Mouse (Mus musculus) forebrain, postnatal 0 days (tissue): ENCODE data around the gene Aldh3b2. TPM values are rescaled to one million over a fixed set of nuclear protein-coding genes. Genes with fewer than 3 reads are reported as not detected.

Experiments
- ATAC-seq: fragments of 200-750 bp; cut with Nextera tagmentation; 2 replicates; pipeline ENCODE4 v1.8.0; 2017; ENCODE audit warnings: mild to moderate bottlenecking, moderate library complexity
- DNase-seq: peaks from one replicate; pipeline ENCODE4 v3.0.0-alpha.2; 2015
- H3K27ac ChIP-seq: fragments of 300-500 bp; sonication (generic); 2 replicates; pipeline ENCODE4 v1.5.1; 2014; ENCODE audit warnings: low read depth, mild to moderate bottlenecking, antibody characterized with exemption, low read length, moderate library complexity, mixed read lengths
- H3K27me3 ChIP-seq: fragments of 300-500 bp; sonication (generic); 2 replicates; pipeline ENCODE4 v1.6.1; 2014; ENCODE audit warnings: mild to moderate bottlenecking, low read length, mixed read lengths; ENCODE audit not compliant: insufficient read depth
- H3K36me3 ChIP-seq: fragments of 300-500 bp; sonication (generic); 2 replicates; pipeline ENCODE4 v1.6.1; 2014; ENCODE audit warnings: mild to moderate bottlenecking, moderate library complexity; ENCODE audit not compliant: insufficient read depth
- H3K4me1 ChIP-seq: fragments of 300-500 bp; sonication (generic); 2 replicates; pipeline ENCODE4 v1.6.1; 2014; ENCODE audit warnings: antibody characterized with exemption; ENCODE audit not compliant: insufficient read depth
- H3K4me2 ChIP-seq: fragments of 300-500 bp; sonication (generic); 2 replicates; pipeline ENCODE4 v1.6.1; 2014; ENCODE audit warnings: low read depth, mild to moderate bottlenecking, moderate library complexity
- H3K4me3 ChIP-seq: fragments of 300-500 bp; sonication (generic); 2 replicates; pipeline ENCODE4 v1.5.1; 2014; ENCODE audit warnings: low read depth, low read length, mixed read lengths
- H3K9ac ChIP-seq: fragments of 300-500 bp; sonication (generic); 2 replicates; pipeline ENCODE4 v1.6.1; 2014; ENCODE audit warnings: mild to moderate bottlenecking
- H3K9me3 ChIP-seq: fragments of 300-500 bp; sonication (generic); 2 replicates; pipeline ENCODE4 v1.6.1; 2016; ENCODE audit warnings: low read length
- CTCF ChIP-seq: sonication (generic); IDR thresholded peaks from 2 replicates; pipeline ENCODE4 v1.5.1; 2016; ENCODE audit warnings: antibody characterized with exemption, control low read depth, low read depth
- WGBS: fragments of 180-500 bp; shearing (Covaris S2); extraction: QIAGEN DNeasy Blood & Tissue Kit; methylation state at CpG from one replicate; pipeline ENCODE4 v1.1.7; 2014; 5-methylcytosine and 5-hydroxymethylcytosine counted together
- polyA plus RNA-seq: library from polyadenylated mRNA; unstranded; fragments of >200 nt; fragmentation: Nextera tagmentation; extraction: Ambion mirVana; gene quantifications from 2 replicates; pipeline ENCODE4 v1.2.1, GENCODE M21; 2015
- total RNA-seq: library from RNA; depleted of rRNA; stranded (reverse); fragments of >200 nt; gene quantifications from 2 replicates; pipeline ENCODE4 v1.2.3, GENCODE M21; 2014

Aldh3b2 gene
- total and polyA plus RNA-seq, 2 experiments from 2014 or later: 1.9 to 2.7 TPM

DNA sequence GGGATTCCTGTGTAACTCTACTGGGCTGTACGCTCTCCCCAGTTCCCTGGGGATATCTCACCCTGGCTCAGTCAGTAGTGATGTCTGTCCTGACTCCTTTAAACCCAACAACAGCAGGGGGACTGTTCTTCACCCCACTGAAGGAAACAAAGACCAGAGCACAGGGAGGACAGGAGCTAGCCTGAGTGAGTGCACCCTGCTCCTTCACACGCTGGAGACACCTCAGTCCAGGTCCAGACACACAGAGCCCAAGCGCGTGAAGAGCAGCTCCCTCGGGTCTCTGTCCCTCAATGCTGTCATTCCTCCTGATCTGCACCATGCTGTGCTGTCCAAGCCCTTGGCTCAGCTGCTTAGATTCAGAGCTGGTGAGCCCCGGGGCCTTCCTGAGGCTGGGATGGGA is 45.4 kb upstream of the Aldh3b2 start:
- 63% methylated on average over 6 of the region's 6 CpGs for WGBS
- H3K4me3 ChIP-seq: no peak overlapping the region
- TF ChIP-seq CTCF: no peak
- ATAC-seq (no peak), DNase-seq (no peak)
- no peaks in the 10 kb centered on the region for H3K9me3 ChIP-seq
- peaks cover 10% of the 10 kb centered on the region; the same call in 1 of the 2 replicates for H3K4me1 ChIP-seq
- H3K27me3 ChIP-seq: no peaks in the 10 kb centered on the region
- no peak overlapping the region for H3K9ac ChIP-seq
- no peak overlapping the region for H3K27ac ChIP-seq
- H3K4me2 ChIP-seq: no peak overlapping the region
- no peaks in the 10 kb centered on the region for H3K36me3 ChIP-seq

DNA sequence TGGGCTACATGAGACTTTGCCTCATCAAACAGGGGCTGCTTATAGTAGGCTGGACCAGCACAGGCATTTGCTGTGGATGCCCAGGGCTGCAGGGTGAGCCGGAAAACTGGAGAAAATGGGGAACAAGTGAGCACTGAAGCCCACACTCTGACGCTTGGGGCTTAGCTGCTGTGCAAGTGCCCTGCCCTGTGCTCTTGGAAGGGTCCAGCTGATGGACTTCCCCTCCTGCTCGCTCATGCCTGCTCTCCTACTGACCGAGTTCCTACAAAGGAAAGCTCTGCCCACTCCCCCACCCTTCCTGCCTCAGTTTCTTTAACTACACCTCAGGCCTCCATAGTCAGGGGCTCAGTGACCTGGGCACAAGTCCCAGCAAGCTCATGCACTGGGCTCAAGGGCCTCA is 44.1 kb upstream of the Aldh3b2 start:
- Histone ChIP-seq H3K4me2 (no peak overlapping the region), H3K9me3 (no peaks in the 10 kb centered on the region), H3K4me3 (no peak overlapping the region), H3K27me3 (no peaks in the 10 kb centered on the region), H3K27ac (no peak overlapping the region), H3K36me3 (no peaks in the 10 kb centered on the region), H3K4me1 (peaks cover 10% of the 10 kb centered on the region; the same call in 1 of the 2 replicates), H3K9ac (no peak overlapping the region)
- DNase-seq: no peak
- no peak for TF ChIP-seq CTCF
- 92% methylated on average over 4 of the region's 4 CpGs for WGBS
- no peak for ATAC-seq

DNA sequence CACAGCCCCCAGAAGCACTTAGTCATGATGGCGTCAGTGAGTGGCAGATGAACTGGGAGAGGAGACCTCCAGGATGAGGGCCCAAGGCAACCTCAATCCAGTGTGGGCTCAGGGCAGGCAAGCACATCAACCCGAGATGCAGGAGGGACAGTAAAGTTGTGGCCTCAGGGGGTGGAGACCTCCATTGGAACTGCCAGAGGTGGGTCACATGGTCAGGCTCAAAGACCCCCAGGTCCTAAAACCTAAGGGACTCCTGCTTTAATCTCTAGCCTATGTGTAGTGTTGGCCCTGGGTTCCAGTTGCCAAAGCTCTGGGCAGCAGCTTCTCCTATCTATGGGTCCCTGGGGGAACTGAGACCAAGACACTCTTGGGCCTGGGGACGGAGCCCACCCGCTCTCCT is 43.3 kb upstream of the Aldh3b2 start:
- no peaks in the 10 kb centered on the region for H3K27me3 ChIP-seq
- no peak overlapping the region for H3K4me2 ChIP-seq
- H3K4me3 ChIP-seq: no peak overlapping the region
- peaks cover 10% of the 10 kb centered on the region; the same call in 1 of the 2 replicates for H3K4me1 ChIP-seq
- H3K27ac ChIP-seq: no peak overlapping the region
- no peak for TF ChIP-seq CTCF
- H3K36me3 ChIP-seq: no peaks in the 10 kb centered on the region
- no peaks in the 10 kb centered on the region for H3K9me3 ChIP-seq
- DNase-seq: no peak
- 74% methylated on average over 4 of the region's 4 CpGs for WGBS
- no peak for ATAC-seq
- no peak overlapping the region for H3K9ac ChIP-seq

GRCm38 (mm10) chr19:3929211-3929941 is 42.8 kb upstream of the Aldh3b2 start, which contains the start of gene Aldh3b1:
Gene Aldh3b1 (minus strand): TSS chr19:3929808.
- WGBS: 41% methylated on average over 12 of the region's 12 CpGs
- Histone ChIP-seq H3K36me3 (no peaks in the 10 kb centered on the region), H3K4me1 (peaks cover 10% of the 10 kb centered on the region; the same call in 1 of the 2 replicates), H3K4me2 (no peak within 1 kb of the TSS), H3K27ac (peak within 1 kb of the TSS; percentile 55), H3K27me3 (no peaks in the 10 kb centered on the region), H3K9ac (no peak within 1 kb of the TSS), H3K4me3 (no peak within 1 kb of the TSS), H3K9me3 (no peaks in the 10 kb centered on the region)
- ATAC-seq: peak; percentile 68
- TF ChIP-seq CTCF: no peak
- peak; percentile 48 for DNase-seq

DNA sequence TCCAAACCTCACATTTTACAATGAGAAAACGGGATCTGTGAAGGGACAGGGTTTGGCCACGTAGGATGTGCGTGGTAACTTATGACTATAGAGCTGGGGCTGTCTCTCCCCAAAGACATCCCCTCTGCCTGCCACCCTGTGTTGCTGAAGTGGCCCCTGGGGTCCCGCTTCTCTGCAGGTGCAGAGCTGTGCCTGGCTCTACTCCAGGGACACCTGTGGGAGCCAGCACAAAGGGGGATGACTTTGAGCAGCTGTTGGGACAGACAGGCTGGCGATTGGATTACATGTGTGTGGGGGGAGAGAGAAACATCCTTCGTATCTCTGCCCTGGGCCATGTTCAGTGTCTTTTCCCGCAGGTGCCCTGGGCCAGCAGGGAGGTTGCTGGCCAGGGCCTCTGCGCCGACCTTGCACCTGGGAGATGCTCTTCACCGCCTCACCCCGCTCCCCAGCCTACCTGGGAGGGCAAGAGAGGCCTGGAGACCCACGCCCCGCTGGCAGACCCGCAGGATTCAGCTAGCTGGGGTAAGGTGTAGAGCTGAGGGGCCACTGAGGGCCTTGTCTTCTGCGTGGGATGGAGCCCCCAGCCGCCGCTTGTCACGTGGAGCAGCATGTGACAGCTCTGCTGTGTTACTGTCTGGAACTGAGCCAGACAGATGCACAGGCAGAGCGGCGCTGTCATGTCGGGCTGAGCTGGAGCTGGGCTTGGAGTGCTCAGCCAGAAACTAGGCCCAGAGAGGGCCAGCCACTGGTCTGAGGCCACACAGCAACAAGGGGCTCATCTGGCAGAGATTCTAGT is 41.7 kb upstream of the Aldh3b2 start:
- 0 out of 2 replicates have a peak overlapping the region, but pooled peaks have one; percentile 55 for H3K27ac ChIP-seq
- 66% methylated on average over 21 of the region's 21 CpGs for WGBS
- H3K4me1 ChIP-seq: peaks cover 10% of the 10 kb centered on the region; the same call in 1 of the 2 replicates
- no peak for TF ChIP-seq CTCF
- H3K9me3 ChIP-seq: no peaks in the 10 kb centered on the region
- no peak overlapping the region for H3K9ac ChIP-seq
- H3K36me3 ChIP-seq: no peaks in the 10 kb centered on the region
- no peak overlapping the region for H3K4me2 ChIP-seq
- H3K27me3 ChIP-seq: no peaks in the 10 kb centered on the region
- H3K4me3 ChIP-seq: no peak overlapping the region
- ATAC-seq: peak; percentile 18; the same call in 1 of the 2 replicates
- no peak for DNase-seq

DNA sequence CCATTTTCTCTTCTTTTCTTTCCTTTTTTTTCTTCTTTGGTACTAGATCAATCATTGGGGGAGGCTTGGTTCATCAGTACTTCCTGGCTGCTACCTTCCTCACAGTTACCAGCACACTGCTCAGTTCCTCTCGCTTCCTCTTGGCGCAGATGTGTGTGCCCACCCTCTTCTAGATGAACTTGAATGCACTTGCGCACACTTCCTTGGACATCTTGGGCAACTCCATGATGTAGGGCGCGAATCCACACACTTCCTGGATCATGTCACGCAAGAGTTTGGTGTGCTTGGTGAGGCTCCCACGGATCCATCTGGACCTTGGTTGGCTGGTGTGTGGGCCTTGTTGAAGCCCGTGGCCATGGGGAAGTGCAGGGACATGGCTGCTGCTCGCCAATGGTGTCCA is 40.4 kb upstream of the Aldh3b2 start:
- 90% methylated on average over 9 of the region's 9 CpGs for WGBS
- DNase-seq: no peak
- Histone ChIP-seq H3K4me3 (no peak overlapping the region), H3K27me3 (no peaks in the 10 kb centered on the region), H3K4me1 (peaks cover 10% of the 10 kb centered on the region; the same call in 1 of the 2 replicates), H3K9ac (no peak overlapping the region), H3K27ac (no peak overlapping the region), H3K9me3 (no peaks in the 10 kb centered on the region), H3K4me2 (no peak overlapping the region), H3K36me3 (no peaks in the 10 kb centered on the region)
- ATAC-seq: no peak
- TF ChIP-seq CTCF: no peak
